Mouse (Mus musculus): Measurements from ENCODE around the gene Atrx. TPM values are rescaled to one million over a fixed set of nuclear protein-coding genes. Genes with fewer than 3 reads are reported as not detected.

Atrx gene
- polyA plus RNA-seq, 1 experiment from 2014 or later, result 250 TPM

DNA sequence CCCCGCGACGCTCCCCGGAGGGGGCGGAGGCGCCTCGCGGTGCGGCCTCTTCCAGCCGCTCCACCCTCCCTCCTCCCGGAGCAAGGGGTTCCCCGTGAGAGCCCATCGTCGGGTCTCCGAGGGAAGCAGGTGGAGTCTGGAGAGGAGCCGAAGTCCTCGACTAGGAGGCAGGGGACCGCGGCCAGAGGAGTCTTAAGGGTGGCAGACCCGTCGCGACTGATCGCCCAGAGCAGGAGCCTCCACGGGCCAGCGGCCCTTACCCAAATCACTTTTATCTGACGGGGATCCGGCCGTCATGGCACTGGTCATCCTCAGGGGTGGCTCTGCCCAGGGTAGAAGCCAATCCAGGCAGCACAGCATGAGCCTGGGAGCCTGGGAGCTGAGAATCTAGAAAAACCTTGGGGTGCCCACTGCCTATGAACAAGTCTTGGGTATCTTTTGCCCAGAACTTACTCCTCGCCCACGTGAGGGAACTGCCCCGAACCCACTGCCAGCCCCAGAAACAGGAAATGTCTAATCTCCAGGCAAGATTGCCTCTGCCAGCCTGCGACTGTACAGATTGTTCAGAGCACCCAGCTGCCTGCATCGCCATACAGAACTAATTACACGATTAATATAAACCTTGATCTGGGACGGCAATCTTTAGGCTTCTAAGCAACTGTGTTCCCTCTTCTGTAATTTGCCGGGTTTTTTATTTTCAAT, 164.0 kb downstream of the Atrx start:
- peak overlapping the region; percentile 59; the same call in 1 of the 2 replicates for H3K9ac ChIP-seq
- no peaks in the 10 kb centered on the region for H3K36me3 ChIP-seq
- peak overlapping the region; percentile 66 for H3K4me2 ChIP-seq (replicated peaks)
- no peaks in the 10 kb centered on the region for H3K9me3 ChIP-seq
- peaks cover 61% of the 10 kb centered on the region for H3K27me3 ChIP-seq
- ATAC-seq (ENCODE audit: low FRiP score, low read depth), result no peak
- no peak overlapping the region for H3K27ac ChIP-seq
- peak overlapping the region; percentile 47 for H3K4me3 ChIP-seq
- 11% methylated on average over 36 of the region's 36 CpGs for WGBS
- H3K4me1 ChIP-seq, result peaks cover 20% of the 10 kb centered on the region

DNA sequence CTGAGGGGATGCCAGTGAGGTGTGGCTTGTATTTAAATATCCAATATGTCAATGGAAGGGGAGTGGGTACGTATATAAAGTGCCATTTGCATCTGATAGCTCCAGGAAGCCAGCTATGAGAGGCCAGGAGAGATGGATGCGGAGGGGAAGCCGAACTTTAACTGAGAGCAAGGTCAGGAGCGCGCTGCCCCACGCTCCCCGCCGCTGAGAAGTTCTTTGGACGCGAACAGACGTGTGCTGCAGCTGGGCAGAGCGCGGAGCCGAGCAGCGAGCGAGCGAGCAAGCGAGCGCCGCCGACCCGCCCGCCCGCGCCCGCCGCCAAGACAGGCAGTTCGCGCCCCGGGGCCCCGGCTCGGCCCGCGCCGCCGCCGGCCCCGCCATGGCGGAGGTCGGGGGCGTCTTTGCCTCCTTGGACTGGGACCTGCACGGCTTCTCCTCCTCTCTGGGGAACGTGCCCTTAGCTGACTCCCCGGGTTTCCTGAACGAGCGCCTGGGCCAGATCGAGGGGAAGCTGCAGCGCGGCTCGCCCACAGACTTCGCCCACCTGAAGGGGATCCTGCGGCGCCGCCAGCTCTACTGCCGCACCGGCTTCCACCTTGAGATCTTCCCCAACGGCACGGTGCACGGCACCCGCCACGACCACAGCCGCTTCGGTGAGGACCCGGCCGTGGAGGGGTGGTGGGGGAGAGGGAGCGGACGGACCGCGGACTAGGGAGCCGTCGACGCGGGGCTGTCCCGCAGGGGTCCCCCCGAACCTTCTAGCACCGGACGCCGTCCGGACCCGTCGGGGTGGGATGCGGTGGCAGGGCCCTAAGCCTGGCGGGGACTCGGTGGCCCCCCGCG, 164.8 kb downstream of the Atrx start, which contains the start of gene Fgf16:
TSS of gene Fgf16 (plus strand) at position 118 of the 843 bp plus-strand sequence.
- Histone ChIP-seq H3K36me3 (no peaks in the 10 kb centered on the region), H3K27me3 (peaks cover 57% of the 10 kb centered on the region), H3K4me2 (replicated peaks) (peak within 1 kb of the TSS; percentile 66), H3K9me3 (no peaks in the 10 kb centered on the region), H3K4me1 (peaks cover 20% of the 10 kb centered on the region), H3K4me3 (peak within 1 kb of the TSS; percentile 47), H3K27ac (peak within 1 kb of the TSS; percentile 15; the same call in 1 of the 2 replicates), H3K9ac (peak within 1 kb of the TSS; percentile 59)
- WGBS, result 8% methylated on average over 48 of the region's 86 CpGs
- peak; percentile 13; the same call in 1 of the 2 replicates for ATAC-seq (ENCODE audit: low FRiP score, low read depth)

DNA sequence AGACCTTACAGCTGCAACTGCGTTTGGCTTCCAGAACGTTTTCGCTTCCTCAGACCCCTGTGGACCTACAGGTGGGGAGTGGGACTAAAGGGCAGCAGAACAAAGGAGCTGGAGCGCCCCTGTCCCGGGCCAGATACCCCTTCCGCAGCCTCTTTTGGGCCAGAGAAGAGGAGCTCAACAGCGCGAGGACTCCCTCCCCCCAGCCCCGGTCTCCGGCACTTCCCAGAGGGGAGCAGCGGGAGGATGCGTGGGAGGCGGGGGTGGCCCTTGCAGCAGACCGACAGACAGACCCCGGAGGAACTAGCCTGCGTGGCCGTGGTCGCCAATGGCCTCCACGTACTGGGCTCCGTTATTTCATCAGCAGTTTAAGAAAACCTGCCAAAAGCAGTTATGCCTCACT, 165.6 kb downstream of the Atrx start:
- ATAC-seq (ENCODE audit: low FRiP score, low read depth), result 0 out of 2 replicates have a peak, but pooled peaks have one; percentile 6
- H3K4me1 ChIP-seq, result peaks cover 20% of the 10 kb centered on the region
- H3K4me3 ChIP-seq, result peak overlapping the region; percentile 47
- H3K4me2 ChIP-seq (replicated peaks), result peak overlapping the region; percentile 66
- 16% methylated on average over 20 of the region's 20 CpGs for WGBS
- H3K27ac ChIP-seq, result no peak overlapping the region; the same call in 1 of the 2 replicates
- no peaks in the 10 kb centered on the region for H3K36me3 ChIP-seq
- H3K9ac ChIP-seq, result no peak overlapping the region; the same call in 1 of the 2 replicates
- no peaks in the 10 kb centered on the region for H3K9me3 ChIP-seq
- peaks cover 57% of the 10 kb centered on the region for H3K27me3 ChIP-seq

DNA sequence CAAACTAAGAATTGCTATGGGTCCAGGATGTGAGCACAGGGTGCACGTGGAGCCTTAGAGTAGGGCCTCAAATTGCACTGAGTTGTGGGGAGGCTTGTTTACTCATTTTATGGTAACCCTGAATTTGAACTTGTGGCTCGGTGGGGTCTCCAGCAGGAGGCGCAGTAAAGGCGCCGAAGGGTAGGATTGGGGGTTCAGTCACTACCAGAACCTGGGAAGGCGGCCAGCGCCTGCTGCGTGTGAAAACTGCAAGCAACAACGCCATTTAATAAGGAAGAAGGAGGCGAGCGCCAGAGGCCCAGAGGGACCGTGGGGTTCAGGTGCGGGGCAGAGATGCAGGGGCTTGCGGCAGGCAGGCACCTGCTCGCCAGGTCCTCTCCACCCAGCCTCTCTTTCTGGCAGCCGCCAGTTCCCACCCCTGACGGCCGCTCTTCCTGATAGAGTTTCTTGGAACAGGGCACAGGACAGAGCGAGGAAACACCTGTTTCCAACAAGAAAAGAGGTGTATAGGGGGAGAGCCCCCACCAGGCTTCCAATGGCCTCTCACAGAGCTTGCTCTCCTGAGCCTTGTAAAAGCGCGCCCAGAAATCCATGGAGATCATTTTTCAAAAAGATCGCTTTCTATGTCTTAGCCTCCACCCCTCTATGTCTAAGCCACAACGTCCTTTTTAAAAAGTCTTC, 166.2 kb downstream of the Atrx start:
- H3K27ac ChIP-seq, result no peak overlapping the region
- H3K9me3 ChIP-seq, result no peaks in the 10 kb centered on the region
- no peaks in the 10 kb centered on the region for H3K36me3 ChIP-seq
- H3K4me2 ChIP-seq (replicated peaks), result peak overlapping the region; percentile 66
- WGBS, result 18% methylated on average over 23 of the region's 23 CpGs
- no peak overlapping the region; the same call in 1 of the 2 replicates for H3K9ac ChIP-seq
- peak; percentile 37; the same call in 1 of the 2 replicates for ATAC-seq (ENCODE audit: low FRiP score, low read depth)
- H3K27me3 ChIP-seq, result peaks cover 57% of the 10 kb centered on the region
- peak overlapping the region; percentile 47 for H3K4me3 ChIP-seq
- H3K4me1 ChIP-seq, result peaks cover 19% of the 10 kb centered on the region

Other genes starting within 250 kb of the Atrx start
- 0.97 and 1.1 TPM in 2 replicates for gene Fgf16, start 165.1 kb downstream of the Atrx start, polyA plus RNA-seq (2015; fragmentation: Nextera tagmentation; extraction: Ambion mirVana)
- gene Magt1, start 82.5 kb upstream of the Atrx start, polyA plus RNA-seq (2015; fragmentation: Nextera tagmentation; extraction: Ambion mirVana), result 66.6 and 73.4 TPM in 2 replicates
- 357 and 372 TPM in 2 replicates for gene Cox7b, start 86.3 kb upstream of the Atrx start, polyA plus RNA-seq (2015; fragmentation: Nextera tagmentation; extraction: Ambion mirVana)
- gene Atp7a, start 97.9 kb upstream of the Atrx start, polyA plus RNA-seq (2015; fragmentation: Nextera tagmentation; extraction: Ambion mirVana), result 30.4 and 36.7 TPM in 2 replicates
- gene Tlr13, start 213.8 kb upstream of the Atrx start, polyA plus RNA-seq (2015; fragmentation: Nextera tagmentation; extraction: Ambion mirVana), result 0.52 and 0.57 TPM in 2 replicates

Data from limb, embryonic 13.5 days (tissue).